Mouse (Mus musculus): ENCODE results near the gene Rec114.

Gene Rec114

DNA sequence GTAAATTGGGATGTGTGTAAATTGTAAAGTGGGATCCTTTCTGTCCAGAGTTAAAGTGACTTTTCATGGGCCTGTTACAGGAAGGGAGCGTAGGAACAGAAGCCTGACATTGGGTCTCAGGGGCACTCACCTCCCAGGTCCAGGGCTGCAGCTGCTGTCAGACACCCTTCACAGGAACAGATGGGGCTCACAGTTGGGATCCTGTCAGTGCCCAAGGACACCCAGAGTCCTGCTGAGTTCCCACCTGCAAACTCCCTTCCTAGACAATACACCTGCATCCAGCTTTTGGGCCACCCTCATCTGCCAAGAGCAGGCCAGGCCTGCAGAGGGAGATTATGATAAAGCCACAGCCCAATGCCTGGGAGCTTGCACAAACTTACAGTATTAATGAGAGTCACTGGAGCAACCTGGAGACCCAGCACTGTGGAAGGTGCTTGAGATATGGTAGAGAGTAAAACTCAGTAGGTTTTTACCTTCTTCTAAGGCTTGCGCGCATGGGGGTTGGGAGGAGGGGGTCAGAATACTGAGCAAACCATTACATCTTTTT, at the start of gene Rec114:
Gene Rec114, minus strand, starts transcription at position 263 of the 547 bp plus-strand sequence.
- over 99% methylated on average over 3 of the region's 3 CpGs for WGBS

DNA sequence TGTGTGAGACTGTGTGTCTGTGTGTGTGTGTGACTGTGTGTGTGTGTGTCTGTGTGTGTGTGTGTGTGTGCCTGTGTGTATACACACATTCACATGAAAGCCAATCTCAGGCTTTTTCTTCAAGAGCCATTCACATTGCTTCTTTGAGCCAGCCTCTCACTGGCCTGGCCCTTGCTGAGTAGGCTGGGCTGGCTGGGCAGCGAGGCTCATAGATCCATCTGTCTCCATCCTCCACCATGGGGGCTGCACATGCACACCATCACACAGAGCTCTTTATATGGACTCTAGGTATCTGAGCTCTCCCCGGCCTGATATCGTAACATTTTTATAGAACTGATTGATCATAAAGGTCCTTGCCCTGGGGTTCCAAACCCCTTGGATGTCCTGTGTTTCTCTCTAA, 45.7 kb upstream of the Rec114 start:
- WGBS, result 89% methylated on average over 3 of the region's 3 CpGs

DNA sequence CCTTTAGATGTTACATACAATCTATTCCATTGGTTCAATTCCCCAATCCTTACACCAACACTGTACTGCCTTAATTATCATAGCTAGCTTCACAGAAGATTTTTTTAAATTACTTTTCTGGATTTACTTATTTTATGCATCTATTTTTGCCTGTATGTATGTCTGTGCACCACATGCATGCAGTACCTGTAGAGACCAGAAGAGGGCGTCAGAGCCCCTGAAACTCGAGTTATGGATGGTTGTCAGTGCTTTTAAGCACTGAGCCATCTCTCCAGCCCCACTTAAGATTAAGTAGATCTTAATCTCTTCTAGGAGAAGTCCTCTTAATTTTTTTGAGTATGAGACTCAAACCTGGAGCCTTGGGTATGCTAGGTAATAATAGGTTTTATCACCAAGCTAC, 31.6 kb upstream of the Rec114 start:
- WGBS, result 21% methylated on average over 2 of the region's 2 CpGs

DNA sequence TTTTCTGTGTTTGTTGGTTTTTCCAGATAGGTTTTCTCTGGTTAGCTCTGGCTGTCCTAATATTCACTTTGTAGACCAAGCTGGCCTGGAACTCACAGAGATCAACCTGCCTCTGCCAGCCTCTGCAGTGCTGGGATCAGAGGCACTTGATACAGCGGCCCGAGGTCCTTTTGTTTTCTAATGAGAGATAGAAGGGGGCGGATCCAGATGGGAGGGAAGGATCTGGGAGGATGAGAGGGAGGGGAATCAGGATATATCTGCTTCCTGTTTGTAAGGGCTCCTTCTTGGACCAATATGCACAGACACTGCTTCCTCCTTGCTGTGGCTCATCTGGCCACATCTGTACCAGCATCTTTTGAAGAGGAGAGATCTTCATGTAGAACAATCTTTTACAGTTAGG, 31.0 kb upstream of the Rec114 start:
- WGBS, result 54% methylated on average over 3 of the region's 3 CpGs

DNA sequence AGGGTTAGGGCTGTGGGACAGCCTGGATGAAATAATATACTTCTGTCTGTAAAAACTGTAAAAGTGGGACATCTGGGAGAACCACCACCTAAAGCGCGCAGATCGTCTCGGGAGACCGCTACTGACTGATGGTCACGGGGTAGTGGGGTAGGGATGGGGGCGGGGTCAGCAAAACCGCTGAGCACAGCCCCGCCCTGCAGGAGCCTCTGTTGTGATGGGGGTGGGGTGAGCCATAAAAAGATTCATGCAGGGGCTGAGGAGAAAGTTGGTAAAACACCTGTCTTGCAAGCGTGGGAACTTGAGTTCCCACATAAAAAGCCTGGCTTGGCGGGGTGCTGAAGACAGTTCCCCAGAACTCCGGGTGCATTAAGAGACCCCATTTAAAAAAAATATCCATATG, 26.2 kb upstream of the Rec114 start:
- WGBS, result 73% methylated on average over 12 of the region's 12 CpGs

DNA sequence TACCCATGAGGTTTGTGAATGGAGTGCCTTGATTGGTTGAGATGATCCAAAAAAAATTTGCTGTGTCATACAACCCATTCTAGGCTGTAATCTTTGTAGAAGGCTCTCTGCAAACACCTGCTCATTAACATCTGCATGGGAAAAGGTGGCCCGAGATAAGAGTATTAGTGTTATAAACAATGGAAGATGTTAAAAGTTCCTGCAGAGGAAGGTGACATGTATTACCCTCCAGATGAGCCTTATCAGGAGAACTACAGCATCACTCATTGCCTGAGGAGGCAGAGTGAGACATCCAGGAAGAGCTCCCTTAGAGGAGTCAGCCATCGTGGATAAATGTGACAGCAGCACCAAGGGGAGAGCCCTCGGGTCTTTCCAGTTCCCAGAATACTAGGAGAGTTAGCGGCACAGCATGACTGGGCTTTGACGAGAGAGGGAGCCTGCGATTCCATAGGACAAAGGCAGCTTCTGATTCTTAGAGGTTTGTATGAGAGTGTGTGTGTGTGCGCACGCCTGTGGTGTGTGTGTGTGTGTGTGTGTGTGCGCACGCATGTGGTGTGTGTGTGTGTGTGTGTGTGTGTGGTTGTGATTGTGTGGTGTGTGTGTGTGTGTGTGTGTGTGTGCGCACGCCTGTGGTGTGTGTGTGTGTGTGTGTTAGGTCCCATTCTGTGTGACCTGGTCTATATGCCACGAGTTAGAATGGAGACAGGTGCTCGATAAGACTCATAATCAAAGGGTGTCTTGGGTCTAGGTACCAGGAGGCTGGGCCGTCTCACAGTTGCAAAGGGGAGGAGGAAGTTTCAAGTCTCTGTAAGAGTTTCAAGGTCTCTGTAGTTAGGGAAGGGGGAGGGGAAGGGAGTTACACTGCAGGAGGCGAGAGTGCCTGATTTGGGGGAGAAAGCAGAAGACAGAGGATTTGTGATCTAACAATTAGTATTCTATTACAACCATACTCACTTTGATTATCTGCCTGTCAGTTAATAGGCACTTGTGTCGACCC, 23.5 kb upstream of the Rec114 start:
- 68% methylated on average over 17 of the region's 17 CpGs for WGBS

DNA sequence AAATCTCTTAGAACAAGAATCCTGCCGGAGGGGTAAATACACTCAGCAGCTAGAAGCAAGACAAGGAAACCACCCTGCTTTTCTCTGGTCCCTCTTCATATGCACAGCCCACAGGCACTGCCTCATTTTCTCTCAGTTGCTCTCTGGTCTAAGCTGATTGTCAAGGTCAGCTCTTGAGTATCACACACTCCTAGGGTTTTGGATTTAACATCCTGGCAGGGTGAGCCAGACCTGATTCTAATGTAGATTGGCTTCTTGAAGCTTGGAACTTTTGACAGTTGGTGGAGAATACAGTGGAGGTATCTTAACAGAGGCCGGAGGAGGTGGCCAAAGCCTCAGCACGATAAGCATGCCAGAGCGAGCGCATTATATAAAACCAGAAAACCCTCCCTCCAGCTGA, 20.6 kb upstream of the Rec114 start:
- WGBS, result 81% methylated on average over 5 of the region's 5 CpGs

DNA sequence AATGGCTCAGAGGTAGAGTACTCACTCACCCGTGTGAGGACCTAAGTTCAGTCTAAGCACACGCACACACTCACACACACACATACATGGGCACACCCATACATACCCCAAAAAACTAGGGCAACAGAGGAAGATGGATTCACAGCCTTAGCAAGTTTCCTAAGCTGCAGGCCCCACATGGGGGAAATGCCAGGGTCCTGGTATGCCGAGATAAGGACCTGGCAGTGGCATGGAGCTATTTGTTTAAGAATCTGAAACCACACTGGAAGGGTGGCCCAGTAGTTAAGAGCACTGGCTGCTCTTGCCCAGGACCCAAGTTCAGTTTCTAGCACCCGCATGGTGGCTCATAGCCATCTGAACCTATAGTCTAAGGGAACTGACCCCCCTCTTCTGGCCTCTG, 19.4 kb upstream of the Rec114 start:
- 98% methylated on average over 4 of the region's 4 CpGs for WGBS

DNA sequence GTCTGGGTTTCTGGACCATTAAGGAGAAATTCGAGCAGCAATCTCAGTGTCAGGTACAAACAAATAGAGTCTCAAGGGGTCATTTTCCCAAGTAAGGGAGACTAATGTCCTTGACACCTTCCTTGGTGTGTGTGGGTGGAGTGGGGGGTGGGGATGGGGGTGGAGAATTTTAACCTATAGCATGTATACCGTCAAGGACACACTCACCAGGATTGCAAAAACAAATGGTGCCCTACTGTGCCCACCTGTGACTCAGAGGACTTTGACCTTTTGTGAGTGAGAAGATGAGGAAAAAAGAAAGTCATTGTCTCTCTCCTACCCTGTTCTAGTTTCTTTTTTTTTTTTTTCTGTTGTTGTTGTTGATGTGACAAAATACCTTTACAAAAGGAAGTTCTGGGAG, 18.3 kb upstream of the Rec114 start:
- 75% methylated on average over 2 of the region's 2 CpGs for WGBS

DNA sequence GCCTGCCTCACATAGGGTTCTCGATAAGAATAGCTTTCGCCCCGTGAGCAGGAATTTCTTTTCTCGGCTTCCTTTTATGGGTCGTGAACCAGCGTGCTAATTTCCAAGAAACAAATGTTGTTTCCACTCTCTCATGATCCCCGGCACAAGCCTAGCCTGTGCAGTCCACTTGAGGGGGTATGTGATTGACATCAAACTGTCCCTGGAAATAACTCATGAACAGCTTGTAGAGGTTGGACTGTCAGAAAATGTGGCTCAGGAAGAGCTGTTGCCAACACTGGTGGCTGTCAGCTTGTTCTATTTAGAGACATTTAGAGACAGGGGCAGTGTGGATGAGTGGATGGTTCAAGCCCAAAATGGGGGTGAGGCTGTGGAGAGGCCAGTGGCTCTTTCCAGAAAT, 15.0 kb upstream of the Rec114 start:
- 58% methylated on average over 7 of the region's 7 CpGs for WGBS

DNA sequence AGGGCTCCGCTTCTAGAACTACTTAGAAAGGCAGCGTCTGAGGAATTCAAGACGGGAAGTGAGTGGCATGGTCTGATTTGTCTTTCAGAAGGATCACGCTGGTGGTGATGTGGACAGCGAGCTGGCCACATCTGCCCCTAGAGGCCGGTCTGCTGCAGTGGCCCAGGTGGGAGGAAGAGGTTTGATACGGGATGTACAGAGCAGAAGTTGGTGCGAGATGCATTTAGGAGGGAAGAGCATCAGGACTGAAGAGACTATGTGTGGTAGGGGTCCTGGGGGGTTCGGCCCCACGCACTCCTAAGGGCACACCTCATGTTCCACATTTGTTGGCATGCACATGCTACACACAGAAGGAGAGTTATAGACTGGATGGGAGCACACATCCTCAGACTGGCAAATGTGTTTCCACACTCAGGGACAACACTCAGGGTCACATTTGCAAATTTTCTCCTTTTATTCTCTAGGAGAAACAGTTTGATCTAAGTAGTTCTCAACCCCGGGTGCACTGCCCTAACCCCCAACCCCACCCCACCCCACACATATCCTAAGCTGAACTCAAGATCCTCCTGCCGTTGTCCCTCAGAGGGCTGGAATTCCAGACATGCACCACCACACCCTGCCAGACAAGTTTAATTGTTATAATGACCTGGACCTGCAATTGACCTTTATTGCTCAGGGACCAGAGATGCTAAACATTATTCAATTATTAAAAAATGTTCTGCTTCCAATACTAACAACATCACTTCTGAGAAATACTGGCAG, 12.8 kb upstream of the Rec114 start:
- WGBS, result 83% methylated on average over 12 of the region's 12 CpGs

DNA sequence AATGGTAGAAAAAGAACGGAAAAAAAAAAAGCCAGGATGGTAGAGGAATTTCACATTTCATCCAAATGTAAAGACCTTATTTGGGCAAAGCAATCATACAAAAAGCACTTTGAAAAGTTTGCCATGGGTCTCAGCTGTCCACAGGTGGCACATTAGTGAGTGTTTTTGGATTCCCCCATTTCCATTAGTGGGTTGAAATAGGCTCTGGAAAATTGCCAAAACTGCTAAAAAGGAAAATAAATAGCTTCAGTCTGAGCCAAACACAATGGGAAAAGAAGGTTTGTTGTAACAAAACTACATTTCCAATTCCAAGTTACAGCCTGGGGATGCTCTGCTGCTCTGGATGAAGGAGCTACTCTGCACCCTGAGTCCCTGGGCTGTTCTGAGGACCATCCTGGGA, 9.8 kb upstream of the Rec114 start:
- 28% methylated on average over 1 of the region's 1 CpGs for WGBS

DNA sequence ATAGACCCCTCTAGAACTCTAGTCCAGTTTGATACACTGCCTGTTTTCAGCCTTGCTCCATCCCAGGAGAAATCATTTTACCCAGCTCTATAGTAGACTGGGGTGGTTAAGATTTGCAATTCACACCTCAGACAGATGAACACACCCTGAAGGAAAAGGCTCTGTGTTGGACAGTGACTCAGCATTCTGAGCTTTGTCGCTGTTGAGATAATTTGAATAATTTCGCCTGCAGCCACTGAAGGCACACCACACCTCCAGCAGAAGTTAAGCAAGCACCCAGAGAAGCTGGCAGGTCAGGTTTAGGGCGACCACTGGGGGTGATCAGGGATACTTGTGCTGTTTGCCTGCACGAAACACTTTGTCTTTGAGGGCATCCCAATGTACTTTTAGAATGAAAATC, 4.4 kb upstream of the Rec114 start:
- 76% methylated on average over 4 of the region's 4 CpGs for whole genome bisulfite sequencing

DNA sequence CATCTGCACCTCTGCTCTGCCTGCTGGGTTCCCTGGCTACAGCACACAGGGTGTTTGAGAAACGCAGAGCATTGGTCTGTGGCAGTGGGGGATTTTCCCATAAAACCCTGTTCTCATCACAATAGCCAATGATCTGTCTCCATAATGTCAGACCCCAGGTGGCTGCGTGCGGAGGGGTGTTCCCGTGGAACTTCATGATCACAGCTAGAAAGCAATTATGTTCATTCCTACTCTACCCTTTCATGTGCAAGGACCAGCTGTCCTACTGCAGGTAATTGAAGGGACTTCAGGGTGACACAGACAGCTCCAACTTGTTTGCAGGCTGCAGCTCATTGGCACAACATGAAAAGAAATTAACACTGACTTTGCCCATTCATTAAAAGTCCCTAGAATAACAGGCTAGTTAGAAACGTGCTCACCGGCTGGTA, 3.6 kb upstream of the Rec114 start:
- 57% methylated on average over 6 of the region's 6 CpGs for WGBS

DNA sequence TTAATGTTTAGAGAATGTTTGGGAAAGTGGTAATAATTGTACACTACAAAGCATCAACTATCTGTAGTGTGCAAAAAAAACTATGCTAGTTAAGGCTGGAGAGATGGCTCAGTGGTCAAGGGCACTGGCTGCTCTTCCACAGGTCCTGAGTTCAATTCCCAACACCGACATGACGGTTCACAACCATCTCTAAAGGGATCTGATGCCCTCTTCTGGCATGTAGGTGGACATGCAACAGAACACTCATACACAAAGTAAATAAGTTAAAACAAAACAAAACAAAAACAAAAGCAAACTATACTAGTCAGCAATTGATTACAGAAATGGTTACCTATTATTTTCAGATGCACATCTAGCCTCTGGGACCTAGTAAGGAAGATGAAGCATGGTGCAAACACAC, 1.1 kb downstream of the Rec114 start:
- 100% methylated on average over 2 of the region's 2 CpGs for WGBS

DNA sequence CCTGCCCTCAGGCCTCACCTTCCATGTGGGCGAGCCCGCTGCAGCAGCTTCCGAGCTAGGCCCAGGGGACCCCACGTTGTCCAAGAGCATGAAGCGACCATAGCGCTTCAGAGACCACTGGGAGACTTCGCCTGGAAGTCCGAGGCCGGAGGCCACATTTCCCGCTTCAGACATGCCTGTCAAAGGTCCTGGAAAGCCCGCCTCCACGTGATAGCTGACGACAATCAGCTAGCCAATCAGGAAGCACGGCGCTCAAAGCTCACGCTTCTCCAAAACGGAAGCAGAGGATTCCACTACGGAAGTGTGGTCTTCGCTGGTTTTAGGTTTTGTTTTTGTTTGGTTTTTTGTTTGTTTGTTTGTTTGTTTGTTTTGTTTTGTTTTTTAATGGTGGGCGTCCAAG, 2.4 kb downstream of the Rec114 start:
- WGBS, result 87% methylated on average over 20 of the region's 20 CpGs

DNA sequence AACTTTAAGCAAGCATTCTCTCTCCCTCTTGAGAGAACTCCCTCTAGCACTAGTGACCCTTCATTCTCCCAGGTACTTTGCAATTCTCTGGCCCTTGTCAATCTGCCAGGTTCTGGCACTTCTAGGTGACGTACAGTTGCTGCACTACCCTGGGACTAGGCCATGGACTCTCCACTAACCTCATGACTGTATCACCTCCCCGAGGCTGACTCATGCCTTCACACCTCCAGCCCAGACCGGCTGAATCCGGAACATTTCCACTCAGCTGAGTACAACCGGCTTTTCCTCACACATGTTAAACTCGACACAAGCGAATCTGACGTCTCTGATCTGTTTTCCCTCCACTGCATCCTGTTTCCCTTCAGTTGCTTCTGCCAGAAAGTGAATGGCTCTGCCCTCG, 4.0 kb downstream of the Rec114 start:
- 75% methylated on average over 9 of the region's 9 CpGs for WGBS

DNA sequence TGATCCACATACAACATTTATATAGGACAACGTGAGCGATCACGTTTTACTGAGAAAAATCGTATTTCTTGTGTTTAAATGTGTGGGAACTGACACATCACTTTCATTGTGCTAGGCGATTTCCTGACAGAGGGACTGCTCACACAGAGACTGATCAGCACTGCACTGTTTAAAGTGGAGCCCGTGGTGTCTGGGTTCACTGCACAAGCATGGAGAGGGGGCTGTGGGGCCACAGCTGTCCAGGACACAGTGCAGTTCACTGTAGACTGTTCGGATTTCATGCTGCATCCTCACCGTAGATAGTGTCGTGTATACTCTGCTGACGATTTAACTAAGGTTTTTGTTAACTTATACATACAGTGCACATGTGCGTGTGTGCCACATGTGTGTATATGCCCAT, 20.6 kb downstream of the Rec114 start:
- 84% methylated on average over 11 of the region's 11 CpGs for WGBS

DNA sequence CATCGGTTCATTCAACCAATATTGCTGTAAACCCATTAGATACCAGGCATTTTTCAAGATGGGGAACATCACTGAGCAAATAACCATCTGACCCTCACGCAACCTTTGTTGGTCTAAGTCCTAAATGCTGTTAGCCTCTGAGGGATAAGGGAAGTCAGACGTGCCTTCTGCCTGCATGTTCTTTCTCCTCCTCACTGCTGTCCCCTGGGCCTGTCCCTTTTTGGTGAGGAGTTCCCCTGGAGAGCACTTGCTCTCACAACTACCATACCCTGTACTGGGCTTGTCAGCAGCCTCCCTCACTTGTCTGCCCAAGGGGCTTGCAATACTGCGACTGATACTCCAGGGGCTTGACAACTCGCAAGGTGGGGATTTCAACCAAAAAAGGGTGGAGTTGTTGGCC, 21.6 kb downstream of the Rec114 start:
- 95% methylated on average over 5 of the region's 5 CpGs for WGBS

DNA sequence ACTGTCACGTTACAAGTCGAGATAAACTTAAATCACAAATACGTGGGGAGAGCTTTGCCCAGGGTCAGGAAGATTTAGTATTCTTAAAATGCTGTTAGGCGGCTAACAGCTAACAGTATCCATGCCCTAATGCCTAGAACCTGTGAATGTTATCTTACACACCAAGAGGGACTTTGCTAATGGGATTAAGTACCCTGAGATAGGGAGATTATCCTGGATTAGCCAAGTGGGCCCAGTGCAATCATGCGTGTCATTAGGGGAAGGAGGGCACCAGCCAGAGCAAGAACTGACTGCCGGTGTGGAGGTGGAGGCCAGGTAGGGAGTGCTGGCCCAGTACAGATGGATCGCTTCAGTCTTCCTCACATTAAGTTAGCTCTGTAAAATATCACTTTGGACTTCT, 22.7 kb downstream of the Rec114 start:
- 87% methylated on average over 7 of the region's 7 CpGs for WGBS

DNA sequence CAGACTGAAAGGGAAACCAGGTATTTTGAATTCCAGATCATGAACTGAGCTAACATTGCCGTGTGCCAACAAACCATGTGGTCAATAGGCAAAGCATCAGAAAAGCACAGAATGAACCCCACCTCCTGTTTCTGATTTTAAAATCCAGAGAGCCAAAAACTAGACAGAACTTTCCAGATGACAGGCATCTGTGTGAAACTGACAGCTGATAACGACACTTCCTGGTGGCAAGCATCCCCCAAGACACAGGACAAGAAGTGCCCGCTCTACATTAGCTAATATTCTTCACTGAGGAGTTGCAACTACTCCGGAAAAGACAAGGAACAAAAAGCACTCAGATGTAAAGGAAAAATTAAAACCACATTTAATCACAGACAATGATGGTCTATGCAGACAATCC, 23.6 kb downstream of the Rec114 start:
- 88% methylated on average over 4 of the region's 4 CpGs for WGBS

DNA sequence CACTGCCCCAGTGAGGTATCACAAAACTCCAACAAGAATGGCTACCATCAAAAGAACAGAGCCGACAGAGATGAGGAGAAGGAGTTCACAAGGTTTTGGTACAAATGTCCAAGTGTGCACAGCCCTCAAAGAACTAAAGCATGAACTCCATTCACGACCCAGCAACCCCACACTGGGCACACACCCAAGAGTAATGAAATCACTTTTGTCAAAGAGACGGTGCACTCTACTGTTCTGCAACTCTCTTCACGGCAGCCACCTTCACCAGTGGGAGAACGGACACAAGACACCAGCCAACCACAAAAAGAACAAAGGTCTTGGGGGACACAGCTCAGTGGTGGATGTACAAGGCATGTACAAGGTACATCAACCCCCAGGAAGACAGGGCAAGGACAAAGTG, 24.3 kb downstream of the Rec114 start:
- WGBS, result 62% methylated on average over 5 of the region's 5 CpGs

DNA sequence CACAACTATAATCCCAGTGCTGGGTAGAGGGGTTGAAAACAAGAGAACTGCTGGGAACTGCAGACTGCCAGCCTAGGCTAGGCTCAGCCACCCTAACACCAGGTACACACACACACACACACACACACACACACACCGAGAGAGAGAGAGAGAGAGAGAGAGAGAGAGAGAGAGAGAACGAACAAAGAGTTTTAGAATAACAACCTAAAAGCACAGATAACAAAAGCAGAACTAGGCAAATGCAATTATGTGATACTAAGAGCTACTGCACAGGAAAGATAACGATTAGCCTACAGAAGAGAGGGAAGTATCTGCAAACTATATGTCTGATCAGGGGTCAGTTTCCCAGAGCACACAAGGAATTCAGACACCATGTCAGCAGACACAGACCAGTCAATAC, 24.8 kb downstream of the Rec114 start:
- WGBS, result 80% methylated on average over 3 of the region's 3 CpGs

Data from cerebral cortex, adult 2 months (tissue).